Mouse (Mus musculus): ENCODE results near the gene Etv2. TPM values are rescaled to one million over a fixed set of nuclear protein-coding genes. Genes with fewer than 3 reads are reported as not detected.

The Etv2 gene
- polyA plus RNA-seq, 1 experiment from 2014 or later, result not detected

- Histone ChIP-seq H3K27me3 (ENCODE audit: insufficient read depth, low read length) (no peaks in the 10 kb centered on the region), H3K4me3 (replicated peaks; ENCODE audit: low read depth, low read length) (no peak overlapping the region), H3K4me1 (replicated peaks; ENCODE audit: insufficient read depth, low read length) (no peaks in the 10 kb centered on the region), H3K36me3 (ENCODE audit: insufficient read depth, low read length) (peaks cover 25% of the 10 kb centered on the region), H3K9me3 (replicated peaks; ENCODE audit: low read length) (no peaks in the 10 kb centered on the region), H3K27ac (no peak overlapping the region), H3K9ac (ENCODE audit: low read depth, low read length) (no peak overlapping the region), H3K4me2 (ENCODE audit: low read length) (no peak overlapping the region)
- 62% methylated on average over 5 of the region's 5 CpGs for WGBS
- ATAC-seq (replicated peaks; ENCODE audit: low FRiP score, low read depth), result no peak
- DNase-seq (ENCODE audit: low spot score), result no peak
- TF ChIP-seq CTCF (IDR thresholded peaks at IDR 0.05; ENCODE audit: low read depth), result no peak
Measured at GRCm38 (mm10) chr7:30615049-30615760, 20.4 kb downstream of the Etv2 start.

GRCm38 (mm10) chr7:30614454-30614853 lies 21.2 kb downstream of the Etv2 start:
- peak; percentile 53 for TF ChIP-seq CTCF (IDR thresholded peaks at IDR 0.05; ENCODE audit: low read depth)
- Histone ChIP-seq H3K9me3 (replicated peaks; ENCODE audit: low read length) (no peaks in the 10 kb centered on the region), H3K4me3 (replicated peaks; ENCODE audit: low read depth, low read length) (no peak overlapping the region), H3K4me2 (ENCODE audit: low read length) (no peak overlapping the region), H3K27ac (no peak overlapping the region), H3K36me3 (ENCODE audit: insufficient read depth, low read length) (peaks cover 23% of the 10 kb centered on the region), H3K27me3 (ENCODE audit: insufficient read depth, low read length) (no peaks in the 10 kb centered on the region), H3K9ac (ENCODE audit: low read depth, low read length) (no peak overlapping the region), H3K4me1 (replicated peaks; ENCODE audit: insufficient read depth, low read length) (no peaks in the 10 kb centered on the region)
- ATAC-seq (replicated peaks; ENCODE audit: low FRiP score, low read depth) (no peak), DNase-seq (ENCODE audit: low spot score) (peak; percentile 41)
- WGBS, result 68% methylated on average over 2 of the region's 2 CpGs

GRCm38 (mm10) chr7:30613529-30614112 lies 22.0 kb downstream of the Etv2 start:
- no peak overlapping the region for H3K9ac ChIP-seq (ENCODE audit: low read depth, low read length)
- H3K4me2 ChIP-seq (ENCODE audit: low read length), result no peak overlapping the region
- peak; percentile 81 for TF ChIP-seq CTCF (IDR thresholded peaks at IDR 0.05; ENCODE audit: low read depth)
- H3K9me3 ChIP-seq (replicated peaks; ENCODE audit: low read length), result no peaks in the 10 kb centered on the region
- H3K36me3 ChIP-seq (ENCODE audit: insufficient read depth, low read length), result peaks cover 15% of the 10 kb centered on the region; the same call in 1 of the 2 replicates
- ATAC-seq (replicated peaks; ENCODE audit: low FRiP score, low read depth) (peak; percentile 40; the same call in 1 of the 2 replicates), DNase-seq (ENCODE audit: low spot score) (peak; percentile 82)
- H3K27me3 ChIP-seq (ENCODE audit: insufficient read depth, low read length), result no peaks in the 10 kb centered on the region
- 19% methylated on average over 14 of the region's 14 CpGs for WGBS
- H3K4me3 ChIP-seq (replicated peaks; ENCODE audit: low read depth, low read length), result no peak overlapping the region
- peak overlapping the region; percentile 19; the same call in 1 of the 2 replicates for H3K27ac ChIP-seq
- H3K4me1 ChIP-seq (replicated peaks; ENCODE audit: insufficient read depth, low read length), result no peaks in the 10 kb centered on the region

GRCm38 (mm10) chr7:30612654-30613402 lies 22.8 kb downstream of the Etv2 start, which contains the start of gene Upk1a:
TSS of gene Upk1a (minus strand) at chr7:30612847.
- Histone ChIP-seq H3K4me2 (ENCODE audit: low read length) (0 out of 2 replicates have a peak within 1 kb of the TSS, but pooled peaks have one; percentile 7), H3K36me3 (ENCODE audit: insufficient read depth, low read length) (peaks cover 9% of the 10 kb centered on the region; the same call in 1 of the 2 replicates), H3K4me1 (replicated peaks; ENCODE audit: insufficient read depth, low read length) (no peaks in the 10 kb centered on the region), H3K9ac (ENCODE audit: low read depth, low read length) (no peak within 1 kb of the TSS), H3K9me3 (replicated peaks; ENCODE audit: low read length) (no peaks in the 10 kb centered on the region), H3K27me3 (ENCODE audit: insufficient read depth, low read length) (no peaks in the 10 kb centered on the region), H3K4me3 (replicated peaks; ENCODE audit: low read depth, low read length) (no peak within 1 kb of the TSS), H3K27ac (peak within 1 kb of the TSS; percentile 19)
- TF ChIP-seq CTCF (IDR thresholded peaks at IDR 0.05; ENCODE audit: low read depth), result no peak
- peak; percentile 61 for DNase-seq (ENCODE audit: low spot score)
- ATAC-seq (replicated peaks; ENCODE audit: low FRiP score, low read depth), result peak; percentile 53
- WGBS, result 30% methylated on average over 8 of the region's 8 CpGs

GRCm38 (mm10) chr7:30610043-30610442 lies 25.6 kb downstream of the Etv2 start:
- no peak overlapping the region for H3K9ac ChIP-seq (ENCODE audit: low read depth, low read length)
- no peaks in the 10 kb centered on the region; the same call in 1 of the 2 replicates for H3K36me3 ChIP-seq (ENCODE audit: insufficient read depth, low read length)
- TF ChIP-seq CTCF (IDR thresholded peaks at IDR 0.05; ENCODE audit: low read depth), result no peak
- no peak for ATAC-seq (replicated peaks; ENCODE audit: low FRiP score, low read depth)
- no peaks in the 10 kb centered on the region for H3K9me3 ChIP-seq (replicated peaks; ENCODE audit: low read length)
- no peak overlapping the region for H3K4me2 ChIP-seq (ENCODE audit: low read length)
- no peak overlapping the region for H3K4me3 ChIP-seq (replicated peaks; ENCODE audit: low read depth, low read length)
- H3K27ac ChIP-seq, result no peak overlapping the region
- no peak for DNase-seq (ENCODE audit: low spot score)
- 54% methylated on average over 7 of the region's 7 CpGs for WGBS
- H3K27me3 ChIP-seq (ENCODE audit: insufficient read depth, low read length), result no peaks in the 10 kb centered on the region
- no peaks in the 10 kb centered on the region for H3K4me1 ChIP-seq (replicated peaks; ENCODE audit: insufficient read depth, low read length)

- H3K27ac ChIP-seq, result no peak overlapping the region
- no peaks in the 10 kb centered on the region for H3K36me3 ChIP-seq (ENCODE audit: insufficient read depth, low read length)
- WGBS, result 48% methylated on average over 16 of the region's 16 CpGs
- no peak overlapping the region for H3K9ac ChIP-seq (ENCODE audit: low read depth, low read length)
- no peak for TF ChIP-seq CTCF (IDR thresholded peaks at IDR 0.05; ENCODE audit: low read depth)
- H3K27me3 ChIP-seq (ENCODE audit: insufficient read depth, low read length), result no peaks in the 10 kb centered on the region
- ATAC-seq (replicated peaks; ENCODE audit: low FRiP score, low read depth) (no peak), DNase-seq (ENCODE audit: low spot score) (no peak)
- no peak overlapping the region for H3K4me3 ChIP-seq (replicated peaks; ENCODE audit: low read depth, low read length)
- 0 out of 2 replicates have a peak, but pooled peaks cover under 1% of the 10 kb centered on the region for H3K4me1 ChIP-seq (replicated peaks; ENCODE audit: insufficient read depth, low read length)
- no peaks in the 10 kb centered on the region for H3K9me3 ChIP-seq (replicated peaks; ENCODE audit: low read length)
- no peak overlapping the region for H3K4me2 ChIP-seq (ENCODE audit: low read length)
Measured at GRCm38 (mm10) chr7:30608476-30608875, 27.2 kb downstream of the Etv2 start.
